Comparison of ENCODE assay signal across 21 mouse cellular contexts in the genomic region with DNA sequence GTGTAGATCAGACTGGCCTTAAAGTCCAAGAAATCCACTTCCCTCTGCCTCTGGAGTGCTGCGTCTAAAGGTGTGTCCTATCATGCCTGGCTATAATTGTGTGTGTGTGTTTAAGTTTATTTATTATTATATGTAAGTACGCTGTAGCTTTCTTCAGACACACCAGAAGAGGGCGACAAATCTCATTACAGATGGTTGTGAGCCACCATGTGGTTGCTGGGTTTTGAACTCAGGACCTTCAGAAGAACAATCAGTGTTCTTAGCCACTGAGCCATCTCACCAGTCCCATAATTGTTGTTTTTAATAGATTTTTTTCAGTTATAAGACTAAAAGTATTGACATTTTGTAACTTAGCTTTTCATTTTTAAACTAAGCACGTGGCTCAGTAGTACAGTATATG.
DNase-seq lines count a peak whose midpoint lies in the region; ATAC-seq and TF ChIP-seq lines count a peak whose summit lies in the region.
"Had no signal": no experiment of that assay in that cellular context is flagged by ENCODE, and none has a peak within 500 bp of the region (broad histone marks: within the 10 kb centered on the region; RNA-seq: fewer than 3 reads in every experiment).

No protein-coding gene starts in this region.

- no peak for DNase-seq in gastrocnemius, adult 2 months
- DNase-seq in gastrocnemius, postnatal 14 days: no peak
- no peak for DNase-seq in layer of hippocampus, adult 2 months (ENCODE audit: low spot score in 2 of 2)
- no peak for DNase-seq in layer of hippocampus, adult 18-20 months (ENCODE audit: low spot score in 2 of 2)
- DNase-seq in CH12.LX (ENCODE audit: extremely low read depth): no peak
- DNase-seq in Patski (ENCODE audit: low read depth, low spot score): no peak
- DNase-seq in embryo, embryonic 11 days: no peak
- DNase-seq in right cerebral cortex, adult 18-20 months: no peak
- DNase-seq: adrenal gland, postnatal 10 days; adrenal gland, postnatal 36 days; cerebellum, adult 18-20 months; cerebellum, adult 9-10 months; cerebellum, postnatal 14 days; forebrain, postnatal 0 days; gastrocnemius, postnatal 36 days had no signal

- POLR2A ChIA-PET in Patski (lab: Charles Lee): no interaction called here

- peak; percentile 29 for TF ChIP-seq RAD21 in CH12.LX (IDR thresholded peaks at IDR 0.05; ENCODE audit: low read depth, low read length)

- 0 out of 2 replicates have a peak, but pooled peaks have one; percentile 5 for TF ChIP-seq CTCF in gastrocnemius, adult 2 months (IDR thresholded peaks at IDR 0.05)
- TF ChIP-seq CTCF in layer of hippocampus, adult 2 months (conservative IDR thresholded peaks at IDR 0.05): peak; percentile 31
- TF ChIP-seq CTCF in CH12.LX (conservative IDR thresholded peaks at IDR 0.05 in 1 of 2, IDR thresholded peaks at IDR 0.05 in 1 of 2; ENCODE audit: low read depth in 2 of 2, low read length in 2 of 2) (peak in 1 of 2 experiments; percentile 53; a peak in 2 of 4 replicates), Patski (IDR thresholded peaks at IDR 0.05) (peak; percentile 29)

- CTCF ChIA-PET in Patski (lab: Charles Lee): interaction anchor here (1.6 to 1.7 kb wide), 2 partner anchors 15 to 139 kb away, joined by 3 read pairs; no protein-coding TSS in a partner anchor

- no peaks in the 10 kb centered on the region for H3K27me3 ChIP-seq in CH12.LX (replicated peaks)
- no peaks in the 10 kb centered on the region for H3K27me3 ChIP-seq in Patski
- H3K27me3 ChIP-seq: embryonic facial prominence, embryonic 12.5 days; embryonic facial prominence, embryonic 15.5 days; hindbrain, embryonic 12.5 days; hindbrain, embryonic 15.5 days had no signal

- intact Hi-C loops in gastrocnemius, adult 2 months (cut with DNase I): no loop called here
- intact Hi-C loops in gastrocnemius, postnatal 14 days (cut with DNase I; ENCODE audit: low total_unique reads): no loop called here

- no peak overlapping the region for H3K9ac ChIP-seq in CH12.LX (ENCODE audit: insufficient read depth, low read depth)
- H3K9ac ChIP-seq: embryonic facial prominence, embryonic 12.5 days; embryonic facial prominence, embryonic 15.5 days; forebrain, postnatal 0 days; hindbrain, embryonic 12.5 days; hindbrain, embryonic 15.5 days had no signal

- ATAC-seq in Patski: no peak
- ATAC-seq: forebrain, embryonic 14.5 days; forebrain, postnatal 0 days had no signal

- dilution Hi-C loops in CH12.LX (cut with MboI; ENCODE audit: extremely low pct_ligation_motif_present, extremely low pct_unique_long_range_greater_than_20kb, low sequenced_read_pairs): no loop called here

- no peaks in the 10 kb centered on the region for H3K9me3 ChIP-seq in CH12.LX (replicated peaks; ENCODE audit: low read length)
- H3K9me3 ChIP-seq: embryonic facial prominence, embryonic 12.5 days; embryonic facial prominence, embryonic 15.5 days; hindbrain, embryonic 12.5 days; hindbrain, embryonic 15.5 days had no signal

- H3K79me2 ChIP-seq in CH12.LX (replicated peaks; ENCODE audit: control insufficient read depth, extremely low read depth, insufficient read depth, poor library complexity, severe bottlenecking): no peaks in the 10 kb centered on the region; the same call in 1 of the 2 replicates

- TF ChIP-seq EP300 in CH12.LX (IDR thresholded peaks at IDR 0.05; ENCODE audit: low read length): no peak

- TF ChIP-seq POLR2A in CH12.LX (IDR thresholded peaks at IDR 0.05; ENCODE audit: low read depth, low read length): no peak

- peaks cover 13 to 46% of the 10 kb centered on the region in 2 experiments for H3K36me3 ChIP-seq in CH12.LX (replicated peaks in 1 of 2; ENCODE audit: control insufficient read depth in 1 of 2, insufficient read depth in 1 of 2, low read length in 1 of 2)

- H3K4me1 ChIP-seq in CH12.LX (ENCODE audit: control insufficient read depth in 1 of 2, insufficient read depth in 2 of 2): no peaks in the 10 kb centered on the region; a peak in 1 of 4 replicates
- H3K4me1 ChIP-seq: embryonic facial prominence, embryonic 12.5 days; embryonic facial prominence, embryonic 15.5 days; hindbrain, embryonic 12.5 days; hindbrain, embryonic 15.5 days had no signal

- H3K4me3 ChIP-seq in gastrocnemius, adult 2 months: no peak overlapping the region
- H3K4me3 ChIP-seq in layer of hippocampus, adult 2 months: no peak overlapping the region
- H3K4me3 ChIP-seq in CH12.LX (replicated peaks in 1 of 3; ENCODE audit: low read depth in 2 of 3, low read length in 2 of 3, poor library complexity in 1 of 3): no peak overlapping the region
- H3K4me3 ChIP-seq: embryonic facial prominence, embryonic 12.5 days; embryonic facial prominence, embryonic 15.5 days; hindbrain, embryonic 12.5 days; hindbrain, embryonic 15.5 days had no signal

- in situ Hi-C loops in CH12.LX (cut with MboI; ENCODE audit: low pct_ligation_motif_present, low pct_unique_long_range_greater_than_20kb, low sequenced_read_pairs) (no loop called here), Patski (cut with MboI; ENCODE audit: low pct_unique_long_range_greater_than_20kb) (no loop called here)

- H3K4me2 ChIP-seq in CH12.LX (ENCODE audit: insufficient read depth, low read depth, poor library complexity, severe bottlenecking): no peak overlapping the region
- H3K4me2 ChIP-seq: embryonic facial prominence, embryonic 12.5 days; embryonic facial prominence, embryonic 15.5 days; heart, embryonic 11.5 days; hindbrain, embryonic 12.5 days; hindbrain, embryonic 15.5 days had no signal

- H3K27ac ChIP-seq in gastrocnemius, adult 2 months: no peak overlapping the region
- H3K27ac ChIP-seq in layer of hippocampus, adult 2 months: no peak overlapping the region
- H3K27ac ChIP-seq in CH12.LX (ENCODE audit: insufficient read depth, low read depth): no peak overlapping the region
- H3K27ac ChIP-seq: embryonic facial prominence, embryonic 12.5 days; embryonic facial prominence, embryonic 15.5 days; hindbrain, embryonic 12.5 days; hindbrain, embryonic 15.5 days had no signal

TF ChIP-seq in CH12.LX, 34 proteins besides CTCF, POLR2A, EP300 and RAD21:
- TF ChIP-seq USF2 (conservative IDR thresholded peaks at IDR 0.05; ENCODE audit: low read depth, low read length): no peak
- peak; percentile 35 for TF ChIP-seq SMC3 (IDR thresholded peaks at IDR 0.05; ENCODE audit: low read depth, low read length)
- peak; percentile 56; the same call in 1 of the 2 replicates for TF ChIP-seq MYC (IDR thresholded peaks at IDR 0.05; ENCODE audit: low read depth, low read length)
TF ChIP-seq in CH12.LX: peak in this region for 2.
